Mouse (Mus musculus) layer of hippocampus, adult 9-10 months (tissue): ENCODE data around the gene Klf2.

Experiments used
- DNase-seq: peaks from one replicate; pipeline ENCODE4 v3.0.0; 2022; ENCODE audit warnings: low spot score

Klf2 gene

DNA sequence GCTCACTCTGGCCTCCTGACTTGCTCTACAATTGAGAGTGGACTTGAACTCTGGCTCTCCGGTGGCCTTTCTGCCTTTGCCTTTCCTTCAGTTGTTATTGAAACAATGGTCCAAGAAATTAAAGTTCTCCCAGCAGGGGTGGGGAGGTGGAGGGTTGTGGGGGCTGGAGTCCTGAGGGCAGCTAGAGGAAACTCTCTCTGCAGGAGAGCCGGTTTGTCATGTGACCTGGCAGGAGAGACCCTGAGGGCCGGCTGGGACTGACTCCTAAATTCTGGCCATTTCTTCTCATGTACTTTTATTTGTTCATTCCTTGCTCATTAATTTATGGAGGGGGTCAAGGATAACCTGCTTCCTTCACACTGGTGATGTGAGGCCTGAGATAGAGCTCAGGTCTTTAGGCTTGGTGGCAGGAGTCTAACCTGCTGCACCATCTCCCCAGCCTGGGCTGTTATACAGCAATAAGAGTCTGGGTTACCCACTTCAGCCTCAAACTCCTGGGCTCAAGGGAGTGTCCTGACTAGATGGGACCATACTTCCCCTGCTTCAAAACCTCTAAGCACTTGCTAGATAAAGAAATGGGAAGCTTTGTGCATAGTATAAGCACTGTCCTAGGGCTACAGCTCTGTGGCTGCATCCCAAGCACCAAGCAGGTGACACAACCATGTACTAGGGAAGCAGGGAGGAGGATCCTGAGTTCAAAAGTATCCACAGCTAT is 14.8 kb downstream of the Klf2 start:
- no peak for DNase-seq

DNA sequence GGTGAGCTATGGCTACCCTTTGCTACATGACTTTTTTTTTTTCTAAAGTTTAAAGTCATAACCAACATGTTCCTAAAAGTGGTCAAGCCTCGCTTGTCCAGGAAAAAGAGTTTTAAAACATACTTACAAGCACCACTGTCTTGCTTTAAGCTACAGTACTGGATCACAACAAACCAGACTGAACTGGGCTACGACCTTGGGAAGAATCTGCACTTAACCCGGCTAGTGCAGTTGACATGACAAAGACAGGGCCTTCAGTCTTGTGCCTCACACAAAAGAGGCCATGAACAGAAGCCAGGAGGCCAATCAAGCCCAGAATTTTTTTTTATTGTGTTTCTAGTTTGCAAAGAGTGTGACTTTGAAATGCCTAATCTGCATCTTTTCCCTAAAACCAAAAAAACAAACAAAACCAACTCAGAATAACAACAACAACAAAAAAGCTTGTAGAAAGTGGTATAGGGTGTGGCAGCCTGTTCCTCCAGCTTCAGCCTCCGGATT is 15.4 kb downstream of the Klf2 start:
- no peak for DNase-seq

DNA sequence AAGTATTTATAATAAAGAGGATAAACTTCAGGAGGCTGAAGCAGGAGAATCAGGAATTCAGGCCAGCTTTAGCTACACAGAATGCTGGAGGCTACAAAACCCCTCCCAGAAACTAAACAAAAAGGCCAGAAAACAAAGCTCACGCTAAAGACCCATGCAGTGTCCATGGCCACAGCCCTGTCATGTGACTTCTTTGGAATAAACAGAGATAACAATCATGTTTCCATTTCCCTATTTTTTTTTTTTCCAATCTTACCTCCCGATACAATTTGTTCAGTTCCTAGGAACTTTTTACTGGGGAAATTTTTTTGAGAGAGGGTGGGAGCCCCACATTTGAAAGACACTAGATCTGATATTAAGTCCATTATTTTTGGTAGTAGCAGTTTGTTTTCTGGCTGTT is 17.4 kb downstream of the Klf2 start:
- no peak for DNase-seq

DNA sequence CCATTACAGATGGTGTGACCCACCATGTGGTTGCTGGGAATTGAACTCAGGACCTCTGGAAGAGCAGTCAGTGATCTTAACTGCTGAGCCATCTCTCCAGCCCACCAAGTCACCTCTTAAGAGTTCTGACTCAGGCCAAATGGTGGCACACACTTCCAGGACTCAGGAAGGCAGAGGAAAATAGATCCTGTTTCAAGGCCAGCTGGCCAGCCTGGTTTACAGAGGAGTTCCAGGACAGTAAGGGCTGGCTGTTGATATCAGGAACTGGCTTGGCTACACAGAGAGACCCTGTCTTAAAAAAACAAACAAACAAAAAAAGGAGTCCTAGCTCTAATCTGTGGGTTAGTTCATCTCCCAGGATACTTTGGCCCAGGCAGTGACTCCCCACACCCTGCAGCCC is 18.2 kb downstream of the Klf2 start:
- no peak for DNase-seq

DNA sequence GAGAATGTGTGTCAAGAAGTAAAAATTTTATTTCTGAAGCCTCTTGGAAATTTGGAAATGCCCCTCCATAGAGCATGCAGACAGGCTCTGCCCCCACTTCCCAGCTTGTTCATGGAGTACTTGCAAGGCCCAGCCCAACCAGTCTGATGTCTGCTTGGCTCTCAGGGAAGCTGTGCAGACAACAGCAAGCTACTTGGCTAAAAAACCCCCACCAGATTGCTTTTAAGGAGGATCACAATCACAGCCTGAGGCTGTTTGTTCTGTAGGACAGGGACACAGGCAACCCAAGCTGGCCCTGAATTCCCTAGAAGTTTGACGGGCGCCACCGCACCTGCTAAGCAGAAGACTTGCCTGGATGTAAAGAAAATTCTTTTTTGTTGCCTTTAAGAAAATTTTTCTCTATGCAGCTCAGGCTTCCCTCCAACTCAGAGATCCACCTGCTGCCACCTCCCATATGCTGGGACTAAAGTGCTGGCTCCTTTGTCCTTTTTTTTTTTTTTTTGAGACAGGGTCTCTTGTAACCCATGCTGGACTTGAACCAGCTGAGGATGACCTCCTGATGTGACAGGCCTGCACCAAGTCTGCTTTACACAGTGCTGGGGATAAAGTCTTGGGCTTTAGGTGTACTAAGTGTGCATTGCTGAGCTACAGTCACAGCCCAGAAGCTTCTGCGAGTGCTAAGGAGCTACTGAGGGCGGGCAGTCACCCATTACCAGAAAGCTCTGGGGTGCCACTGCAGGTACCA is 23.9 kb downstream of the Klf2 start:
- DNase-seq, result no peak

DNA sequence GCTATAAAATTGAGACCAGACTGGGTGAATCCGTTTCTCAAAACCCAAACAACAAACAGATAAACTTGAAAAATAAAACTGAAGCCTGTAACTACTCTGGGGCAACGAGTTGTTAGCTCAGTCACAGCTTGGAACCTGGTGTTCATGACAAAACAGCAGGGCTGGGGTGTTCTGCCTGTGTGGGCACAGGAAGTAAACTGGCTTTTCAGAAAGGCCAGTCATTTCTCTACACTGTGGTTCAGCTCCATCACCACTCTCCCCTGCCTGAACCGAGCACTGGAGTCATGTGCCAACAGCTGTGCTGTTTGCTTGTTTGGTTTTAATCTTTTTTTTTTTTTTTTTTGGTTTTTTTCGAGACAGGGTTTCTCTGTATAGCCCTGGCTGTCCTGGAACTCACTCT is 24.9 kb downstream of the Klf2 start:
- no peak for DNase-seq

DNA sequence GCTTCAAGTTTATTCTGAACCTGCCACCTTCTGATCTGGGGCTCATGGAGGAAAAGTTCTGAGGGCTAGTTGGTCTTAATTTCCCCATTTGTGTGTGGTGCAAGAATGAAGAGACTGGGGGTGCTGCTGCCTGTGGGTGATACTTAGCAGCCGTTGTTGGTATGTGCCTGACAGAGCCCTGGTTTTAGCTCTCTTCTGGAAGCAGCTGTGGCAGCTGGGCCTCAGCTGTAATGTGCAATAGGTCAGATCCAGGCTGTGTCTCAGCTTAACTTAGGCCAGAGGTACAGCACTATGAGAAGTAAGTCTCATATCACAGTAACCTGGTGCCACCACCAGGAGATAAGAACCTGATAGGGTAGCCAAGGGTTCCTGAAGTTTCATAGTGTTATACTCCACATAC is 28.7 kb downstream of the Klf2 start:
- DNase-seq, result no peak

DNA sequence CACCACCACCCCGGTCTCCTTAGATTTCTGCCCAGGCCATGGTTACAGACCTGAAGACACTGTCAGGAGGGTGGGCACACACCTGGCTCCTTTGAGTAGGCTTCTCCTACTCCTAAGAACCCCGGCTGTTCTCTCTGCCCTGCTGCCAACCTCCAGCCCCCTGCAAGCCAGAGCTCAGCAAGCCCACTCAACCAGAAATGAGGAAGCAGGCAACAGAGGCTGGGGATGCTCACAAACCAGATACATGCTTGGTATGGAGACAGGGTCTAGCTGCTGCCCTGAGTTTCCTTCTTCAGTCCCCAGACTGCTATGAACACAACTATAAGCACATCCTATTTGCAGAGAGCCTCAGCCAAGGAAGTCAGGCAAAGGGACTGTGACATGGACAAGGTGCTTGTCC is 29.3 kb downstream of the Klf2 start:
- DNase-seq, result no peak

DNA sequence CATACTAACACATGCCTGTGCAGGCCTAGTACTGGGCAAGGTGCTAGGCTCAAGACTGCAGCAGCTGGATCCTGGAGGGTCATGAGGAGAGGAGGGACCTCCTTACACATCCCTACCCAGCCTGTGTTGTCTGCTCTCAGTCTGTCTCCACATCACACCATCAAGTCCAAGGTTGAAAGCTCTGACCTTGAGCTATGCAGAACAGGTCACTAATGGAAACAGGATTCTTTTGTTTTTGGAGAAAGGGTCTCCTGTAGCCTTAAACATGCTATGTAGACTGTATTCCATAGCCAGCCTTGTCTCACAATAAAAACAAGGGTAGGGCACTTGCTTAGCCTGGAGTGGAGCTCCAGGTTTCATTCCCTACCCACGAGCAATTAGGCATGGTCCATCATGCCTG is 30.1 kb downstream of the Klf2 start:
- no peak for DNase-seq

DNA sequence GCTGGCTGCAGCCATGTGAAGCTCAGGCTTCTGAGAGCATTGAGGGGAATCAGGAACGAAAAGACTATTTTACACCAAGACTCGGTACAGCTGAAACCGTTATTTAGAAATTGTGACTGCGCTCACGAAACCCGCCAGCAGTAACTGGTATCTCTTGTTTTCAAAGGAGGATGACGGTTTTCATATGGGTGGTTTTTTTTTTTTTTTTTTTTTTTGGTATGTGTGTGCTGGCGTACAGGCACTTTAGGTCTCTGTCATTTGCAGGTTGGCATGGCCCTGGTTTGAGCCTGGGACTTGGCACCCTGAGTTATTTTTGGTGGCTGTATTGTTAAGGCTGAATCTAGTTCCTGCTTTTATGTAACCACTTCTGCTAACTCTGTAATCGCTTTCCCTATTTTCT is 31.0 kb downstream of the Klf2 start:
- no peak for DNase-seq

DNA sequence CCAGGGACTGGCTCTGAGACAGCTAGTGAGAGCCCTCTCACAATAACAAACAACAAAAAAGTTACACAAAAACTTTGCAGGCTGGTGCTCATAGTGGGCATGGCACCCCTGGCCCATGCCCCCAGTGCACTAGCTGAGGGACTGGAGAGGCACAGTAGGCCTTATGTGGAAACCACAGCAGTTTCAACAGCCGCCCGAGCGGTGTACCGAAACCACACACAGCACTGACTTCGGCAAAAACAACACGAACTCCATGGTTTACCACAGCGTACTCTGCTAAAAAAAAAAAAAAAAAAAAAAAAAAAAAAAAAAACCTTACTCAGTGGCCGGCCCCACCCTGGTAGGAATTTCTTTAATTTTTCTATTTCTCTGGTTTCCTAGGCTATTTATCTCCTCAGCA is 31.9 kb downstream of the Klf2 start:
- no peak for DNase-seq

DNA sequence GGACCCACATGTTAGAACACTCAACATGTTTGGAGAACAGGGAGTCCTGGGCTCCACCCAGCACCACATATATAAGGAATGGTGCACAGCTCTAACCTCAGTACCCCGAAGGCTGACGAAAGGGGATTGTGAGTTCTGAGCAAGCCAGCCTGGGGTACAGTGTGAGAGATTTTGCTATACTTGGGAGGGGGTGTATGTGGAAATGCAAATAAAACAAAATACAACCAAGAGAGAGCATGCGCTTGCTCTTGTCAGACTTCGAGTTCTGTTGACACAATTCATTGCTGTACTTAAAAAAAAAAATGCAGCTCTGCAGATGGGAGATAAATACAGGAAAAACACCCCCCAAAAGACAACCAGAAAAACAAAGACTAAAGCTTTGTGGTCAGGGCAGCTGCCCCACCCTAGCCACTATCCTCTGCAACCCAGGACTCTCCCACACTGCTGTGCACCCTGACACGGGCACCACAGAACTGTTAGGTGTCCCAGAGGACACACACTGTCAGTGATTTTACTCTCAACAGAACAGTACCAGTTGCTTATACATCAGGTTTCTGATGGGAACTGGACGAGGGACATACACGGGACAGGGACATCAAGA is 32.7 kb downstream of the Klf2 start:
- DNase-seq, result no peak

DNA sequence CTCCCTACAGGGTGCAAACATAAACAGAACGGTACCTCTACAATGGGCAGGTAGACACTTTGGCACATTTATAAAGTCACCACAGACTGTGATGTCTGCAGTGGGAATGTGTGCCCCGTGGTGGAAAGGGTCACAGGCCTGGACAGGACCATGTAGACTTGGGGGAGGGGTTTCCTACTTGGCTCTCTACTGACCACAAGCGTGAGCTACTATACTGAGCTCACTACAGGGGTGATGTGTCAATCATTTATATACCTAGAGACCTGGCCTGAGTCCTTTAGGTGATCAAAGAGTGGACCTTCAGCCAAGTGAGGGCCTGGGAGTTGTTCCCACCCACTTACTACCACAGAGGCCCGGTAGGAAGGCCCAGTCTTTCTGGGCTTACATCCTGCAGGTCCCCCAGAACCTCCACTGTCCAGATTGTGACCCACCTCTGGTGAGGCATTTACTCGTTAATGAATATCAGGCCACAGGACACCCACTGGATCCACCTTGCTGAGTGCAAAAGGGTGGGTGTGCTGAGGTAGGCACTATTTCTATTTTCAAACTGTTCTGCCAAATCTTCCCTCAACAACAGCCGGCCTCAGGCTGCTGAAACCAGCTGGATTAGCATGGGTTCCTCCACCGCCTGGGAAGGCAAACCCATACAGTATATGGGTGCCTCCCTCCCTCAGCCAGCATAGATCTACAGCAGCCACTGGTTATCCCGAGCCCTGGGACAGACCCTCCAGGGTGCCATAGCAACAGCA is 34.3 kb downstream of the Klf2 start:
- no peak for DNase-seq

DNA sequence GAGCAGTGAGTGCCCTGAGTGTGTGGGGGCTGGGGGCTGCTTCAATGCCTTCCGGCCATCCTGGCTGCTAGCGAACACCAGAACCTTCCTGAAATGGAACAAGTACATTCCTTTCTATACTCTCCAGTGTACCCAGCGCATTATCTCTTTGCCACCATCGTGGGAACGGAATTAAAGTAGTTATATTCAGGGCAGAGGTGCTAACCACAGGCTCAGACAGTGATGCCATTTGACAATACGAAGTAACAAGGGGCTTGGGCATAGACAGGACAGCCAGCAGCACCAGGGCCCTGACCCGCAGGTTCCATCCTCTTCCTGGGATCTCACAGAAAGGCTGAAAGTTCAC is 34.8 kb downstream of the Klf2 start:
- no peak for DNase-seq

DNA sequence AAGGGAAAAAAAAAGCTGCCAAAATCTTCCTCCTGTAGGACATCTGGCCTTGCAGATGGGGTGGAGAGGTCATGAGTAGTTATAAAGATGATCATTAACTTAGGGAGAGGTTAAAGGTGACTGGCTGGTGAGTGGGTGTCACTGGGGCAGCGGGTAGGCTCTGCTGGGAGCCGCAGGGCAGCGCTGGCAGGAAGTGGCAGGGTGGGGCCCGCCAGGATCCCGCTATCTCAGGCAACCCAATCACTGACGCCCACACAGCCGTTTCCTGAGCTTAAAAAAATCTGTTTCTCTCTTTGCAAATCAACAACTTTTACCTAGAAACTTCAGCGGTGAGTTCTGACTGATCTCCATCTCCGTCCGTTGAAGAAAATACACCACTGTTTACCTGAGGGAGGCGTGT is 35.4 kb downstream of the Klf2 start:
- DNase-seq, result no peak

DNA sequence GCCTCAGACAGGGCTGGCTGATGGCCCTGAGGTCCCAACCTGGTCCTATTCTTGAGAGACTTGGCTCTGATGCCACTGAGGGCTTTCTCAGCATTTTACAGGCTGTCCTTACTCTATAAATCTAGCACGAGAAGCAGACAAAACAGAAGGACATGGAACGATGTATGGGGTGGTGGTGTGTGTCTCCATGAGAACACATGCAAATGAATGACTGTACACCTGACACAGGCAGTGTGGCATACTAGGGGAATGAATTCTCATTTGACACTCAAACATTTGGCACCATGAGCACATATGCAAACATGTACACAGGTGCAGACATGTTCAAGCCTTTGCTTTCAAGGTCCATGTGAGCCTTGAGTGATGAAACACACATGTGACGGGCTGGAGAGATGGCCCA is 37.8 kb downstream of the Klf2 start:
- DNase-seq, result no peak

DNA sequence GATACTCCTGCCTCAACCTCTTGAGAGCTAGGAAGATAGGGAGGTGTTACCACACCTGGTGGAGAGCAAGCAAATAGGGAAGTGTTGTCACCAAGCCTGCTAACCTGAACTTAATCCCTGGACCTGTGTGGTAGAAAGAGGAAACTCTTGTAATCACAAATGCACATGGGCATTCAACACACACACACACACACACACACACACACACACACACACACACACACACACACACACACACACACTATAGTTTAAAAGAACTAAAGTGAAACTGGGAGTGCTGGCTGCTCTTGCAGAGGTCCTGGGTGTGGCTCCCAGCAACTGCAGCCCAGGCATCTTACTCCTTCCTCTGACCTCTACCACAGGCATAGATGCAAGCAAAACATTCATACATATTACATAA is 41.3 kb downstream of the Klf2 start:
- no peak for DNase-seq

DNA sequence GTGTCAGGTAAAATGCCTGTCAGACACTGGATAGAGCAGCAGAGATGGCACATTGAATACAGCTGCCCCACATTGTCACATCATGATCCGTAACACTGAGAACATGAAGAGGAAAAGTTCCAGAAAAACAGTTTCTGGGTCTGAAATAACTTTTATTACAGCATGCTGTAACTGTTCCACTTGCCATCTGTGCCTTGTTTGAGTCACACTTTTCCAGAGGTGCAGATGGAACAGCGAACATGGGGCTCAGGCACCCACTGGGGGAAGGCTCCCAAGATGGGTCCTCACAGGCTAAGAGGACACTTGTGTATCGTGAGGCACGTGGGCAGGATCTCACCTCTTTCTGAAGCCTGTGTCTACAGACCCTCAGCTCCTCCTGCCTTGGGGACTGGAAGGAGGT is 43.9 kb downstream of the Klf2 start:
- DNase-seq, result no peak

DNA sequence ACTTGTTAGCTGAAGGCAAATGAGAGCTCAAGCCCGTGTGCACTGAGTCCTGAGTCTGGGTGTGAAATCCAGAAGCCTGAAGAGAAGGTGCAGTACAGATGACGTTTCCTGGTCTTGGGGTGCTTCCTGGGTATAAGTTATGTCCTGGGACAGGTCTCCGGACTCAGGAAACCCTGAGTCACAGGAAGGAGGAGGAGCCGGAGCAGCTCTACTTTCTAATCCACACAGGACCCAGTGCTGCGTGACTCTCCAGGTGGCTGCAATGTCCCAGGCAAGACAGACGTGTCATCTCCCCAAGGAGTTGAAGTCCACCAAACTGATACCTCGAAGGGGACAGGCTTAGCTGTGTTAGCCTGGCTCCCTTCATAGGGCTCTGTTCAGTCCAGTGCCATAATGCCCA is 44.6 kb downstream of the Klf2 start:
- no peak for DNase-seq

DNA sequence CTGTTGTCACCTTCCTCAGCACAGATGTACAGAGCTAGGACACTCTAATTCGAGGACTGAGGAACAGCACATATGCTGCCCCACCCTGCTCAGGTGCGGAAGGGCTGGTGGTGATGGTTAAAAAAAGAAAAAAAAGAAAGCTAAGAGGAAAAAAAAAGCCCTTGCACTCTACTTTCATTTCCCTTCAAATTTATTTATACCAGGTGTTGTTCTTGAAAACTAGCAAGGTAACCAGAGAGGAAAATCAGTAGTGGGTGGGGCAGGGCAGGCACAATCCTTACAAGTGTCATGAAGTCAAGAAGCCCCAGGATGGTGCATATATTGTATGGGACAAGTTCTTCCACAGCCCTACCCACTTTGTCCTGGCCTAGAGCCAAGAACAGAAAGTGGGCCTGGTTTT is 46.2 kb downstream of the Klf2 start:
- DNase-seq, result no peak

DNA sequence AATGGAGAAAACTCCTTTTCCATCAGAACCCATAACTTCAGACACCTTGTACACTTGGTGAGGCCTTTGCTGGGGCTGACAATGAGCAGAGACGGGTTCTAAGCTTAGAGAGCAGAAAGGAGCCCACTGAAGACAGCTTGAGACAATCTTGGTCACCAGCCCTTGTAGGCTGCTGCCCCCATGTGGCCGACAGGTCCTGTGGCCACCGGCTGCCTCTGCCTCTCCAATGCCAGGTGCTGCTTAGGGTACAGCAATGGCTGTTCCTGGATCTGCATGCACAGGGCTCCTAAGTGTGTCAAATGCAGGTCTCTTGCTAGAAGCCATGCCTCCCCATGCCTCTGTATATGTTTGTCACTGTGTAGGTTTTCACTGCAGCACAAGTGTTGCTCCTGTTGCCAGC is 47.0 kb downstream of the Klf2 start:
- DNase-seq, result peak; percentile 61

DNA sequence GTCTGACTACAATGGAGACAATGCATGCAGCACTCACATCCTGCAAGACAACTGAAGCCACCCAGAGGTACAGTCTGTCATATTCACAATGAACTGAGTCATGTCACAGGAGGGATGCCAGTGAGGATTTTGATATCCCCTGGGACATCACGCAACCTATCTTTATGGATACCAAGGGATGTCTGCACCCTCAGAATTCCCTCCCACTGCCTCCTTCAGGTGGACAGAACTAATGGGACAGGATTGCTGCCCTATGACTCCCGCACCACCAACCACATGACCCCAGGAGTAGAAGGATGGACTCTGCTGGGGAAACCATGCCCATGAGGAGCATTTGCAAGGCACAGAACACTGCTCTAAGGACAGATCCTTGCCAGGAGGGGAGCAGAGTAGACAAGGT is 47.6 kb downstream of the Klf2 start:
- DNase-seq, result no peak
